Mouse (Mus musculus) heart, postnatal 14 days (tissue): ENCODE measurements around the gene Aadacl3. TPM values are rescaled to one million over a fixed set of nuclear protein-coding genes. Genes with fewer than 3 reads are reported as not detected.

Source experiments
- total RNA-seq, 2 experiments: library from RNA; stranded (reverse); gene quantifications; 2 replicates each; pipeline ENCODE4 v1.2.3; 2021

Gene Aadacl3
- total RNA-seq, 2 experiments from 2014 or later: not detected

Other genes with a start within 250 kb of the Aadacl3 start
- gene Pramel5, start 183.3 kb downstream of the Aadacl3 start, total RNA-seq: not detected
- not detected for gene Gm13128, start 133.5 kb downstream of the Aadacl3 start, total RNA-seq
- not detected for gene Gm13119, start 105.8 kb downstream of the Aadacl3 start, total RNA-seq
- gene Pramef20, start 85.8 kb downstream of the Aadacl3 start, total RNA-seq: not detected
- gene Pramef12, start 55.3 kb downstream of the Aadacl3 start, total RNA-seq: not detected
- not detected for gene 1700012P22Rik, start 25.0 kb downstream of the Aadacl3 start, total RNA-seq
- gene Gm9944, start 10.4 kb downstream of the Aadacl3 start, total RNA-seq: not detected
- gene 9430007A20Rik, start 56.1 kb upstream of the Aadacl3 start, total RNA-seq: not detected
- gene Gm13124, start 101.4 kb upstream of the Aadacl3 start, total RNA-seq: not detected
- gene Aadacl4, start 150.0 kb upstream of the Aadacl3 start, total RNA-seq: not detected
- not detected for gene Gm436, start 222.6 kb upstream of the Aadacl3 start, total RNA-seq